Mouse (Mus musculus): ENCODE results near the gene Gm2237. TPM values are rescaled to one million over a fixed set of nuclear protein-coding genes. Genes with fewer than 3 reads are reported as not detected.
"Not testable (repeated sequence)": the region's sequence is repeated elsewhere in the genome, so short reads cannot be mapped to it uniquely, and the experiment has no call there.

Gm2237 gene
- polyA plus RNA-seq (2016; fragmentation: Nextera tagmentation; extraction: Ambion mirVana) = 3.9 and 4.3 TPM in 2 replicates

DNA sequence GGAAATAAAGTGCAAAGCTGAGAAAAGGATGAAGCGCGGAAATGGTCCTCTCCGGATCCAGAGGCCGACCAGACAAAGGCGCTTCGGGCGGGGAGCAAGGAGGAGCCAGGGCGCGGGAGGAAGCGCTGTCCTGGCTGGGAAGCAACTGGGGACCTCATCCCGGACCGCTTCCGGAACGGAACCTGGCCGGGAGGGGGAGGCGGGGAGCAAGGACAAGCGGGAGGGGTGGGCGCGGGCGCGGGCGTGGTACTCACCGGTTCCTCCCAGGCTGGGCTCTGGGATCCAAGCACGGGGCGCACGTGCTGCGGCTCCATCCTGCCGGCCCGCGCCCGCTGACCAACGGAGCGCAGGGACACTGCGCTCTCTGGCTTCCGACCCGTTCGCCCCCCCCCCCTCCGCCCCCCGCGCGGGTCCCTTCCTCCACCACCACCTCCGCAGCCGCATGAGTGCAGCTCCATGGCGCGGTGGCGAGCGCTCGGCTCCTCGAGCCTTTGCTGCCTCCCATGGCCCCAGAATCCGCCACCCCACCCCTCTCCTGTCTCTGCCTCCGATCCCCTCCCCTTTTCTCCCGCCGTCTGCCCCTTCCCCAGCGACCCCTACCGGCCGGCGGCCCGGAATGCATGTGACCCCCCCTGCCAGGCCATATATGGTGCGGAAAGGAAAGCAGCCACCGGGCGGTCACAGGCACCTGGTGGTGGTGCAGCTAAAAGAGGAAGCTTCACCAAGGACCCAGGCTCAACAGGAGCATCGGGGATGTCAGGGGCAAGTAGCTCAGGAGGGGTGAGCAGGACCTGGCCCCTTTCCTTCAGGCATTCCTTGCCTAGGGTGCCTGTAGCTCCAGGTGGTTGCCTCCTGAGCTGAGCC, at the start of gene Gm2237:
Gene Gm2237 (minus strand): TSS at position 332 of the 864 bp plus-strand sequence.
- WGBS = 0% methylated on average over 26 of the region's 62 CpGs
- not testable (repeated sequence) for H3K27me3 ChIP-seq; H3K36me3 ChIP-seq; ATAC-seq (ENCODE audit: low FRiP score); H3K4me1 ChIP-seq; H3K9me3 ChIP-seq (replicated peaks)
- Histone ChIP-seq H3K27ac (peak within 1 kb of the TSS; percentile 64; the same call in 1 of the 2 replicates), H3K4me2 (replicated peaks) (peak within 1 kb of the TSS; percentile 51), H3K9ac (peak within 1 kb of the TSS; percentile 68), H3K4me3 (peak within 1 kb of the TSS; percentile 52)

DNA sequence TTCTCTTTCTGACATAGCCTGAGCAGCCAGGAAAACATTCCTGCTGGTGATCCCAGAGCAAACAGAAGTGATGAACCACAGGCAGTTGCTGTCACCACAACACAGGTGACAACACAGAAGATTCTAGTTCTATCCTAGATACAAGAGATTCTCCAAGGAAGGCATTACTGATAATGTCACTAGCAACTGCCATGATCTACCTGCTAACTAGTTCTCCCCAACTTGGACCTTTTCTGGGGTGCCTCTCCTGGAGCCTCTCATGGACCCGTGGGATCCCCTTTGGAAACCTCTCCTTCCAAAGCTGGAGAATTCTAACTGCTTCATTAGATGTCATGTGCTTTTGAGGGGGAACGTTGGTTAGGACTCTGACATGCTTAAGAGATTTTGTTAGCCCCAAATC, 17.5 kb upstream of the Gm2237 start, which contains the start of gene Gm5458:
Gene Gm5458 (minus strand): TSS at position 101 of the 400 bp plus-strand sequence.
- 88% methylated on average over 2 of the region's 2 CpGs for WGBS
- H3K9me3 ChIP-seq (replicated peaks); H3K9ac ChIP-seq; H3K27me3 ChIP-seq; ATAC-seq (ENCODE audit: low FRiP score); H3K4me2 ChIP-seq (replicated peaks); H3K4me3 ChIP-seq; H3K36me3 ChIP-seq; H3K27ac ChIP-seq; H3K4me1 ChIP-seq: not testable (repeated sequence)

DNA sequence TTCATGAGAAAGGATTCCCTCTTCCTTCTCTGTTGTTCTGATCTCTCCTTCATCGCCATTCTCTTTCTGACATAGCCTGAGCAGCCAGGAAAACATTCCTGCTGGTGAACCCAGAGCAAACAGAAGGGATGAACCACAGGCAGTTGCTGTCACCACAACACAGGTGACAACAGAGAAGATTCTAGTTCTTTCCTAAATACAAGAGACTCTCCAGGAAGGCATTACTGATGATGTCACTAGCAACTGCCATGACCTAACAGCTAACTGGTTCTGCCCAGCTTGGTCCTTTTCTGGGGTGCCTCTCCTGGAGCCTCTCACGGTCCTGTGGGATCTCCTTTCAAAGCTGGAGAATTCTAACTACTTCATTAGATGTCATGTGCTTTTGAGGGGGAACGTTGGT, 35.1 kb downstream of the Gm2237 start, which contains the start of gene Gm2244:
Gene Gm2244 (minus strand): TSS at position 101 of the 400 bp plus-strand sequence.
- not testable (repeated sequence) for H3K36me3 ChIP-seq; H3K27ac ChIP-seq; H3K4me3 ChIP-seq; H3K9ac ChIP-seq; H3K4me2 ChIP-seq (replicated peaks); H3K9me3 ChIP-seq (replicated peaks); H3K27me3 ChIP-seq; H3K4me1 ChIP-seq; ATAC-seq (ENCODE audit: low FRiP score)
- WGBS = 95% methylated on average over 1 of the region's 3 CpGs

Other genes with a start within 250 kb of the Gm2237 start
- gene Gm21738, start 166.2 kb downstream of the Gm2237 start, polyA plus RNA-seq (2016; fragmentation: Nextera tagmentation; extraction: Ambion mirVana) = 2.8 and 2.9 TPM in 2 replicates
- gene Gm2244, start 35.2 kb downstream of the Gm2237 start, polyA plus RNA-seq (2016; fragmentation: Nextera tagmentation; extraction: Ambion mirVana) = 0.18 and 0.25 TPM in 2 replicates
- gene Gm5458, start 17.4 kb upstream of the Gm2237 start, polyA plus RNA-seq (2016; fragmentation: Nextera tagmentation; extraction: Ambion mirVana) = not detected in 2 replicates
- 68.8 and 78.8 TPM in 2 replicates for gene Nid2, start 166.1 kb upstream of the Gm2237 start, polyA plus RNA-seq (2016; fragmentation: Nextera tagmentation; extraction: Ambion mirVana)
- gene Rtraf, start 238.7 kb upstream of the Gm2237 start, polyA plus RNA-seq (2016; fragmentation: Nextera tagmentation; extraction: Ambion mirVana) = 224 and 235 TPM in 2 replicates